Comparison of ENCODE assay signal across 21 mouse cellular contexts in the genomic region with DNA sequence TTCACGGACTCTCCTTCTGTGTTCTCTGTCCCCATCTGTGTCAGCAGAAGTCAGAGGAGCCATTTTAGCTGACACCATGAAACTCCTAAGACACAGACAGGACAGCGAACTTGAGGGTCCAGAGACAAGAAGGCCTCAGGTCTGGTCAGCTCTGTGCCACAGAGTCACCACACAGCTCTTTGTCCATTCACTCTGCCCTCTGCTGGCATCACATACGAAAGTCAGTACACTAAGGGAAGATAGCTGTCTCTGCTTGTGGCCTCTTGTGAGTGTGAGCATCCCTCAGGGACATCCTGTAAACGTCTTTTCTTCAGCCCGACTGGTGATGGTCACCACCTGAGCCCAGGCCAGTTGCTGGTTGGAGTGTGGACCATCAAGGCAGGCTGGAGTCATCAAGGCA.
DNase-seq lines count a peak whose midpoint lies in the region; ATAC-seq and TF ChIP-seq lines count a peak whose summit lies in the region.
"Had no signal": no experiment of that assay in that cellular context is flagged by ENCODE, and none has a peak within 500 bp of the region (broad histone marks: within the 10 kb centered on the region; RNA-seq: fewer than 3 reads in every experiment).

No protein-coding gene starts in this region.

- no peak for ATAC-seq in kidney, embryonic 16.5 days (ENCODE audit: low FRiP score, low TSS enrichment)
- ATAC-seq in midbrain, embryonic 11.5 days (ENCODE audit: low FRiP score) = no peak
- no peak for ATAC-seq in midbrain, embryonic 15.5 days (replicated peaks)
- no peak for ATAC-seq in forebrain, embryonic 14.5 days
- ATAC-seq: forebrain, embryonic 16.5 days had no signal

- TF ChIP-seq CTCF in embryonic fibroblast, embryonic 13.5 days (IDR thresholded peaks at IDR 0.05; ENCODE audit: borderline replicate concordance, insufficient read depth, low read length) = peak; percentile 13; the same call in 1 of the 2 replicates

- no peak overlapping the region for H3K4me2 ChIP-seq in kidney, embryonic 16.5 days (replicated peaks; ENCODE audit: low read depth, low read length)
- no peak overlapping the region for H3K4me2 ChIP-seq in midbrain, embryonic 11.5 days
- H3K4me2 ChIP-seq in midbrain, embryonic 15.5 days = no peak overlapping the region
- H3K4me2 ChIP-seq in forebrain, embryonic 14.5 days (ENCODE audit: low read length) = no peak overlapping the region
- H3K4me2 ChIP-seq: hindbrain, embryonic 12.5 days; liver, embryonic 13.5 days; neural tube, embryonic 15.5 days had no signal

- no peak overlapping the region for H3K27ac ChIP-seq in kidney, embryonic 16.5 days (ENCODE audit: low read length)
- no peak overlapping the region for H3K27ac ChIP-seq in midbrain, embryonic 11.5 days (ENCODE audit: low read depth, low read length)
- H3K27ac ChIP-seq in midbrain, embryonic 15.5 days = no peak overlapping the region
- no peak overlapping the region for H3K27ac ChIP-seq in embryonic fibroblast, embryonic 13.5 days (ENCODE audit: insufficient read depth, low read length)
- H3K27ac ChIP-seq in forebrain, embryonic 14.5 days (ENCODE audit: low read depth, low read length) = no peak overlapping the region
- H3K27ac ChIP-seq: hindbrain, embryonic 12.5 days; limb, embryonic 10.5 days; liver, embryonic 13.5 days; neural tube, embryonic 15.5 days had no signal

- no peak for TF ChIP-seq POLR2A in embryonic fibroblast, embryonic 13.5 days (IDR thresholded peaks at IDR 0.05; ENCODE audit: low read depth, low read length)

- 72% methylated on average over 5 of the region's 5 CpGs for WGBS in kidney, embryonic 16.5 days
- 70% methylated on average over 5 of the region's 5 CpGs for WGBS in midbrain, embryonic 11.5 days
- WGBS in midbrain, embryonic 15.5 days = 81% methylated on average over 5 of the region's 5 CpGs
- 76% methylated on average over 5 of the region's 5 CpGs for WGBS in forebrain, embryonic 14.5 days

- H3K36me3 ChIP-seq in kidney, embryonic 16.5 days (ENCODE audit: insufficient read depth, low read length) = no peaks in the 10 kb centered on the region
- no peaks in the 10 kb centered on the region for H3K36me3 ChIP-seq in midbrain, embryonic 11.5 days (ENCODE audit: control insufficient read depth, insufficient read depth, low read length)
- H3K36me3 ChIP-seq in midbrain, embryonic 15.5 days (replicated peaks) = no peaks in the 10 kb centered on the region
- no peaks in the 10 kb centered on the region for H3K36me3 ChIP-seq in forebrain, embryonic 14.5 days (ENCODE audit: control insufficient read depth, insufficient read depth, low read length)
- H3K36me3 ChIP-seq: hindbrain, embryonic 12.5 days; limb, embryonic 10.5 days; liver, embryonic 13.5 days; neural tube, embryonic 15.5 days had no signal

- H3K9ac ChIP-seq in kidney, embryonic 16.5 days (replicated peaks; ENCODE audit: low read length) = no peak overlapping the region
- no peak overlapping the region for H3K9ac ChIP-seq in midbrain, embryonic 11.5 days (ENCODE audit: low read length)
- H3K9ac ChIP-seq in midbrain, embryonic 15.5 days = no peak overlapping the region
- H3K9ac ChIP-seq in forebrain, embryonic 14.5 days (ENCODE audit: low read length) = no peak overlapping the region
- H3K9ac ChIP-seq: hindbrain, embryonic 12.5 days; liver, embryonic 13.5 days; neural tube, embryonic 15.5 days had no signal

- no peaks in the 10 kb centered on the region for H3K4me1 ChIP-seq in kidney, embryonic 16.5 days (ENCODE audit: insufficient read depth, low read length)
- H3K4me1 ChIP-seq in midbrain, embryonic 11.5 days (ENCODE audit: control insufficient read depth, insufficient read depth, low read length) = no peaks in the 10 kb centered on the region
- H3K4me1 ChIP-seq in midbrain, embryonic 15.5 days = peaks cover 7% of the 10 kb centered on the region
- H3K4me1 ChIP-seq in embryonic fibroblast, embryonic 13.5 days (ENCODE audit: control insufficient read depth, insufficient read depth, low read length) = no peaks in the 10 kb centered on the region
- no peaks in the 10 kb centered on the region for H3K4me1 ChIP-seq in forebrain, embryonic 14.5 days (ENCODE audit: control insufficient read depth, insufficient read depth, low read length)
- H3K4me1 ChIP-seq: liver, embryonic 13.5 days had no signal

- no peaks in the 10 kb centered on the region for H3K27me3 ChIP-seq in kidney, embryonic 16.5 days (ENCODE audit: insufficient read depth, low read length)
- H3K27me3 ChIP-seq in midbrain, embryonic 11.5 days (ENCODE audit: control insufficient read depth, insufficient read depth, low read length) = no peaks in the 10 kb centered on the region
- no peaks in the 10 kb centered on the region for H3K27me3 ChIP-seq in midbrain, embryonic 15.5 days (replicated peaks)
- H3K27me3 ChIP-seq in forebrain, embryonic 14.5 days (replicated peaks; ENCODE audit: control insufficient read depth, insufficient read depth, low read length) = no peaks in the 10 kb centered on the region
- H3K27me3 ChIP-seq: hindbrain, embryonic 12.5 days; liver, embryonic 13.5 days had no signal

- DNase-seq in cerebellum, postnatal 10 days = peak; percentile 46 to 57
- DNase-seq in cerebellum, adult 11-12 months = no peak
- DNase-seq in kidney, postnatal 10 days = peak; percentile 23
- DNase-seq in midbrain, embryonic 11.5 days (ENCODE audit: low spot score, missing footprints) = peak; percentile 37
- no peak for DNase-seq in forebrain, embryonic 14.5 days (ENCODE audit: low spot score)
- DNase-seq: adrenal gland, postnatal 14 days; cerebellum, adult 2 months; gastrocnemius, adult 2 months; heart, adult 11 months; kidney, adult 11 months; liver, embryonic 13.5 days; lung, postnatal 36 days; thymus, adult 2 months had no signal

- no peak overlapping the region for H3K4me3 ChIP-seq in kidney, embryonic 16.5 days (ENCODE audit: low read length)
- no peak overlapping the region for H3K4me3 ChIP-seq in midbrain, embryonic 11.5 days (ENCODE audit: low read depth, low read length)
- H3K4me3 ChIP-seq in midbrain, embryonic 15.5 days = no peak overlapping the region
- H3K4me3 ChIP-seq in embryonic fibroblast, embryonic 13.5 days (ENCODE audit: insufficient read depth, low read length) = no peak overlapping the region
- H3K4me3 ChIP-seq in forebrain, embryonic 14.5 days (ENCODE audit: low read depth, low read length) = no peak overlapping the region
- H3K4me3 ChIP-seq: erythroblast, embryonic 14.5 days; gastrocnemius, adult 2 months; hindbrain, embryonic 12.5 days; limb, embryonic 10.5 days; liver, embryonic 13.5 days; neural tube, embryonic 15.5 days had no signal

- no peaks in the 10 kb centered on the region for H3K9me3 ChIP-seq in kidney, embryonic 16.5 days (ENCODE audit: low read length)
- no peaks in the 10 kb centered on the region for H3K9me3 ChIP-seq in midbrain, embryonic 11.5 days (ENCODE audit: control insufficient read depth, low read length)
- H3K9me3 ChIP-seq in midbrain, embryonic 15.5 days = no peaks in the 10 kb centered on the region
- no peaks in the 10 kb centered on the region for H3K9me3 ChIP-seq in forebrain, embryonic 14.5 days (replicated peaks; ENCODE audit: control insufficient read depth, low read length)
- H3K9me3 ChIP-seq: hindbrain, embryonic 12.5 days; limb, embryonic 10.5 days; liver, embryonic 13.5 days; neural tube, embryonic 15.5 days had no signal

Comparison
In these comparisons a context has a peak if more than half of its experiments do, and no peak if none do; other contexts are left out.
1. DNase-seq: peak in cerebellum, postnatal 10 days (2 of 2), kidney, postnatal 10 days (single experiment) and midbrain, embryonic 11.5 days (single experiment); none in cerebellum, adult 11-12 months (single experiment) and forebrain, embryonic 14.5 days (single experiment).